Mouse (Mus musculus): ENCODE measurements at regions not wholly inside any gene's neighbourhood (a gene's known extent, or its start where the extent isn't known, plus 50 kb on each side); places are given as distances from the start of the nearest gene placed in this dataset.

DNA sequence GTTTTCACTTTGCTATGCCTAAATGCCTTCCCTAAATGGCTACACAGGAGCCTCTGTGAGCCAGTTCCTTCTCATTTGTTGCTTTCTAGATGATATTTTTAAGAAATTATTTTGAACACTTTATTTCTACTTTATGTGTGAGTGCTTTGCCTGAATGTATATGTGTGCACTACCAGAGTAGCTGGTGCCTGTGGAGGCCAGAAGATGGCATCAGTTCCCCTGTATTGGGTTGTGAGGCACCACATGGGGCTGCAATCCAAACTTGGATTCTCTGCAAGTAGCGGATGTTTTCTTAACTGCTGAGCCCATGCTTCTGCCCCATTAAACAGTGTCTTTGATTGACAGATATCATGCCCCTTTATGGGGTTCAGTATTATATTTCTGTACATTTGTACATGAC, 103.7 kb downstream of the Lyplal1 start:
- H3K36me3 ChIP-seq (replicated peaks) = no peaks in the 10 kb centered on the region
- ATAC-seq (ENCODE audit: extremely low read depth, insufficient number of reproducible peaks, low FRiP score, poor library complexity, severe bottlenecking) (no peak), DNase-seq (ENCODE audit: low spot score) (no peak)
- no peak overlapping the region for H3K4me3 ChIP-seq (ENCODE audit: low read depth, low read length)
- no peaks in the 10 kb centered on the region for H3K4me1 ChIP-seq (ENCODE audit: insufficient read depth, low read depth, low read length)
- H3K27me3 ChIP-seq (ENCODE audit: insufficient read depth, low read length) = no peaks in the 10 kb centered on the region
- H3K9me3 ChIP-seq (replicated peaks) = peaks cover 23% of the 10 kb centered on the region
- TF ChIP-seq GATA1 (IDR thresholded peaks at IDR 0.05; ENCODE audit: borderline replicate concordance, low read length) (no peak), POLR2AphosphoS5 (IDR thresholded peaks at IDR 0.05; ENCODE audit: insufficient replicate concordance, low read depth, low read length) (no peak), CTCF (IDR thresholded peaks at IDR 0.05; ENCODE audit: low read depth, low read length) (no peak), TAL1 (conservative IDR thresholded peaks at IDR 0.05; ENCODE audit: low read depth, low read length) (no peak), GATA2 (IDR thresholded peaks at IDR 0.05; ENCODE audit: borderline replicate concordance, low read depth, low read length) (no peak)

DNA sequence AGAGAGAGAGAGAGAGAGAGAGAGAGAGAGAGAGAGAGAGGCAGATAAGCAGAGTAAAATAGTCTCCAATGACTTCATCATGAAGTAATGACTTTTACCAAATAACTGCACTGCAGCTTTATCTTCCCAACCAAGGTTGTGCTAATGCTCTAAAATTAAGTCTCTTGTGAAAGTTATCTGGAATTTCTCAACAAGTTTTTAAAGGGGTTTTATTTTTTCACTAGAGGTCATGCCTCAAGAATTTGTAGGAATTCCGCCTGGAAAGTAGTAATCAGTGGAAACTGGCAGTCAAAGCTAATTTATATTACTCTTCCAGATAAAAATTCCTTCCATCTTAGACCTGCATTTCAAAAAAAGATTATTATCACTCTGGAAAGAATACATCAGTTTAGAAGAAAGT, 102.9 kb downstream of the Lyplal1 start:
- peaks cover 23% of the 10 kb centered on the region for H3K9me3 ChIP-seq (replicated peaks)
- no peak for TF ChIP-seq GATA2 (IDR thresholded peaks at IDR 0.05; ENCODE audit: borderline replicate concordance, low read depth, low read length)
- no peak for TF ChIP-seq TAL1 (conservative IDR thresholded peaks at IDR 0.05; ENCODE audit: low read depth, low read length)
- TF ChIP-seq GATA1 (IDR thresholded peaks at IDR 0.05; ENCODE audit: borderline replicate concordance, low read length) = no peak
- TF ChIP-seq POLR2AphosphoS5 (IDR thresholded peaks at IDR 0.05; ENCODE audit: insufficient replicate concordance, low read depth, low read length) = no peak
- no peak for TF ChIP-seq CTCF (IDR thresholded peaks at IDR 0.05; ENCODE audit: low read depth, low read length)
- no peak overlapping the region for H3K4me3 ChIP-seq (ENCODE audit: low read depth, low read length)
- no peaks in the 10 kb centered on the region for H3K27me3 ChIP-seq (ENCODE audit: insufficient read depth, low read length)
- ATAC-seq (ENCODE audit: extremely low read depth, insufficient number of reproducible peaks, low FRiP score, poor library complexity, severe bottlenecking) (no peak), DNase-seq (ENCODE audit: low spot score) (no peak)
- no peaks in the 10 kb centered on the region for H3K36me3 ChIP-seq (replicated peaks)
- no peaks in the 10 kb centered on the region for H3K4me1 ChIP-seq (ENCODE audit: insufficient read depth, low read depth, low read length)

DNA sequence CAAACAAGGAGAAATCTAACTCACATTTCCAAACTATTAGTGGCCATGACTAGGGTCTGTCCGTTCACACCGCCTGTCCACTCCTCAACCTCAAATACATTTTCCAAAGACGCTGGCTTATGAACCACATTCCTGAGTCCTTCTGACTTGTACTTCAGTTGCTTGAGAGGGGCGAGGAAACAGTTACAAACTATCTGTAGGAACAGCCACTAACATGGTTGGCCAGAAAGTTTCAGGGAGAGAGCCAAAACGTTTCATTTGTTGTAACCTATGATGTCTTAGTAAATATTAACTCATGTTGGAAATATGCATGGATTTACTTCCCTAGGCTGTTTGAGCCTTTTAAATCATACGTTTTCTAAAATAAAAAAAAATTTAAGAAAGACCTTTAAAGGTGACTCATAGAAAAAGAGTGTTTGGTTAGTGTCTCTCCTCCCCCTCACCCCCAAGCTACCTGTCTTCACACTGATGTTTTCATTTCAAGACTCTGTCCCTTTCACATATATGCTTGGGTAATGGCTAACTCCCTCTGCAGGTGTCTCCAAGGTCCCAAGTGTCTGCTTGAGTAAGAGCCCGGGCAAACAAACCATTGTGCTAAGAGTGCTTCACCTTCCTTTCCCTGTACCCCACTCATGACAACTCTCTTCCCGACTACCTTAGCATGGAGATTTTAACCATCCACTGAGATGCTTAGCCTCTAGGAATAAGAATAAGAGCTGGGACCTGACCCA, 101.1 kb downstream of the Lyplal1 start:
- ATAC-seq (ENCODE audit: extremely low read depth, insufficient number of reproducible peaks, low FRiP score, poor library complexity, severe bottlenecking) (no peak), DNase-seq (ENCODE audit: low spot score) (no peak)
- Histone ChIP-seq H3K4me3 (ENCODE audit: low read depth, low read length) (no peak overlapping the region), H3K4me1 (ENCODE audit: insufficient read depth, low read depth, low read length) (no peaks in the 10 kb centered on the region), H3K36me3 (replicated peaks) (no peaks in the 10 kb centered on the region), H3K9me3 (replicated peaks) (peaks cover 29% of the 10 kb centered on the region), H3K27me3 (ENCODE audit: insufficient read depth, low read length) (no peaks in the 10 kb centered on the region)
- TF ChIP-seq GATA2 (IDR thresholded peaks at IDR 0.05; ENCODE audit: borderline replicate concordance, low read depth, low read length) (no peak), POLR2AphosphoS5 (IDR thresholded peaks at IDR 0.05; ENCODE audit: insufficient replicate concordance, low read depth, low read length) (no peak), GATA1 (IDR thresholded peaks at IDR 0.05; ENCODE audit: borderline replicate concordance, low read length) (no peak), CTCF (IDR thresholded peaks at IDR 0.05; ENCODE audit: low read depth, low read length) (no peak), TAL1 (conservative IDR thresholded peaks at IDR 0.05; ENCODE audit: low read depth, low read length) (no peak)

DNA sequence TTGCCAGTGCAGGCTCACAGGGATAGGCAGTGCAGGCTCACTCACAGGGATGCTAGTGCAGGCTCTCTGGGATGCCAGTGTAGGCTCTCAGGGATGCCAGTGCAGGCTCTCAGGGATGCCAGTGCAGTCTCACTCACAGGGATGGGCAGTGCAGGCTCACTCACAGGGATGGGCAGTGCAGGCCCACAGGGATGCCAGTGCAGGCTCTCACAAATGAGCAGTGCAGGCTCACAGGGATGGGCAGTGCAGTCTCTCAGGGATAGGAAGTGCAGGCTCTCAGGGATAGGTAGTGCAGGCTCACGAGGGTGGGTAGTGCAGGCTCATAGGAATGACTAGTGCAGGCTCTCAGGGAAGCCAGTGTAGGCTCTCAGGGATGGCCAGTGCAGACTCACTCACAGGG, 99.6 kb downstream of the Lyplal1 start:
- no peak overlapping the region for H3K4me3 ChIP-seq (ENCODE audit: low read depth, low read length)
- H3K4me1 ChIP-seq (ENCODE audit: insufficient read depth, low read depth, low read length) = no peaks in the 10 kb centered on the region
- peaks cover 32% of the 10 kb centered on the region for H3K9me3 ChIP-seq (replicated peaks)
- TF ChIP-seq CTCF (IDR thresholded peaks at IDR 0.05; ENCODE audit: low read depth, low read length) (no peak), GATA1 (IDR thresholded peaks at IDR 0.05; ENCODE audit: borderline replicate concordance, low read length) (no peak), GATA2 (IDR thresholded peaks at IDR 0.05; ENCODE audit: borderline replicate concordance, low read depth, low read length) (no peak), TAL1 (conservative IDR thresholded peaks at IDR 0.05; ENCODE audit: low read depth, low read length) (no peak), POLR2AphosphoS5 (IDR thresholded peaks at IDR 0.05; ENCODE audit: insufficient replicate concordance, low read depth, low read length) (no peak)
- no peak for DNase-seq (ENCODE audit: low spot score)
- ATAC-seq (ENCODE audit: extremely low read depth, insufficient number of reproducible peaks, low FRiP score, poor library complexity, severe bottlenecking) = no peak
- no peaks in the 10 kb centered on the region for H3K36me3 ChIP-seq (replicated peaks)
- H3K27me3 ChIP-seq (ENCODE audit: insufficient read depth, low read length) = no peaks in the 10 kb centered on the region

DNA sequence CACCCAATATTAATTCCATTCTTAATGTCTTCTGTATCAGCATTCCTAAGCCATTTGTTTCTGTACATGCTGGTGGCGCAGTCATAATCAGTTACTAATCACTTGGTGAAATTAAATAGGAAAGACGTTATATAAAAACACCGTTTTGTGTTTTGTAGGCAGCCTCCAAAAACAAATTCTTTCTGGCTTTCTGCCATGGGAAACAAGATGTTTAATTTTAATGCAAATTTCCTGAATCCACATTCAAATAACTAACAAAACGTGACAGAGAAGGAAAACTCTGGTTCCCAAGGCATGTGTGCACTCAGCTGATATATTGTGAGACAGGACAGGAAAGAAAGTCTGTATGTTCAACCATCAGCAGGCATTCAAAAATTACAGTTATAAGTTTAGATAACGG, 97.6 kb downstream of the Lyplal1 start:
- DNase-seq (ENCODE audit: low spot score) (no peak), ATAC-seq (ENCODE audit: extremely low read depth, insufficient number of reproducible peaks, low FRiP score, poor library complexity, severe bottlenecking) (no peak)
- H3K9me3 ChIP-seq (replicated peaks) = peaks cover 32% of the 10 kb centered on the region
- H3K4me1 ChIP-seq (ENCODE audit: insufficient read depth, low read depth, low read length) = no peaks in the 10 kb centered on the region
- no peaks in the 10 kb centered on the region for H3K27me3 ChIP-seq (ENCODE audit: insufficient read depth, low read length)
- no peak overlapping the region for H3K4me3 ChIP-seq (ENCODE audit: low read depth, low read length)
- H3K36me3 ChIP-seq (replicated peaks) = no peaks in the 10 kb centered on the region
- TF ChIP-seq CTCF (IDR thresholded peaks at IDR 0.05; ENCODE audit: low read depth, low read length) (no peak), POLR2AphosphoS5 (IDR thresholded peaks at IDR 0.05; ENCODE audit: insufficient replicate concordance, low read depth, low read length) (no peak), GATA1 (IDR thresholded peaks at IDR 0.05; ENCODE audit: borderline replicate concordance, low read length) (no peak)

DNA sequence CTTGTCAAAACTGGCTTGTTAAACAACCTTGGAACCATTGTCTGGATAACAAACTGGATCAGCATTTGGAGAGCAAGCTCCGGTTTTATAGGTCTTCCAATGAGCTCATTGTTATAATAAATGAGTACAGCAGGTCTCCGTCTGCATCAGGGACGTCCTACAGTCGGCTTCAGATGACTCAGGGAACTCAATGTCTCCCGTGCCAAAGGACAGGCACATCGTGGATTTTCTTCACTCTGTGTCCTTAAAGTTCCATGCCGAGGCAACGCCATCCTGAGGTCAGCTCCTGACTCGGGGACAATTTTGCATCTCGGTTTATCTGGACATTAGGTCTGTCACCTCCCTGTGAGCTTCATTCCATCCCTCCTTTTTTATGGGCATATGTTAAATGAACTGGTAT, 85.2 kb downstream of the Lyplal1 start:
- Histone ChIP-seq H3K27me3 (ENCODE audit: insufficient read depth, low read length) (no peaks in the 10 kb centered on the region), H3K9me3 (replicated peaks) (peaks cover 28% of the 10 kb centered on the region), H3K4me1 (ENCODE audit: insufficient read depth, low read depth, low read length) (no peaks in the 10 kb centered on the region), H3K36me3 (replicated peaks) (no peaks in the 10 kb centered on the region), H3K4me3 (ENCODE audit: low read depth, low read length) (no peak overlapping the region)
- ATAC-seq (ENCODE audit: extremely low read depth, insufficient number of reproducible peaks, low FRiP score, poor library complexity, severe bottlenecking) (no peak), DNase-seq (ENCODE audit: low spot score) (no peak)
- TF ChIP-seq CTCF (IDR thresholded peaks at IDR 0.05; ENCODE audit: low read depth, low read length) (no peak), TAL1 (conservative IDR thresholded peaks at IDR 0.05; ENCODE audit: low read depth, low read length) (no peak), POLR2AphosphoS5 (IDR thresholded peaks at IDR 0.05; ENCODE audit: insufficient replicate concordance, low read depth, low read length) (no peak), GATA2 (IDR thresholded peaks at IDR 0.05; ENCODE audit: borderline replicate concordance, low read depth, low read length) (no peak), GATA1 (IDR thresholded peaks at IDR 0.05; ENCODE audit: borderline replicate concordance, low read length) (no peak)

All from G1E (cell line).